ENCODE assay signal across 14 mouse cellular contexts in genomic region chr9:83564934-83565652, GRCm38 (mm10). TPM values are rescaled to one million over a fixed set of nuclear protein-coding genes. Genes with fewer than 3 reads are reported as not detected.
DNase-seq lines count a peak whose midpoint lies in the region; ATAC-seq and TF ChIP-seq lines count a peak whose summit lies in the region.
"Had no signal": no experiment of that assay in that cellular context is flagged by ENCODE, and none has a peak within 500 bp of the region (broad histone marks: within the 10 kb centered on the region; RNA-seq: fewer than 3 reads in every experiment).

No protein-coding gene starts in this region.

- peaks cover 43% of the 10 kb centered on the region for H3K4me1 ChIP-seq in heart, embryonic 15.5 days (replicated peaks)
- H3K4me1 ChIP-seq in lung, embryonic 15.5 days = peaks cover 50% of the 10 kb centered on the region
- peaks cover 44% of the 10 kb centered on the region for H3K4me1 ChIP-seq in embryonic facial prominence, embryonic 13.5 days
- H3K4me1 ChIP-seq in limb, embryonic 10.5 days = peaks cover 66% of the 10 kb centered on the region
- 0 out of 2 replicates have a peak, but pooled peaks cover 3% of the 10 kb centered on the region for H3K4me1 ChIP-seq in intestine, postnatal 0 days (replicated peaks; ENCODE audit: control insufficient read depth, insufficient read depth, low read length)

- 52% methylated on average over 13 of the region's 13 CpGs for WGBS in heart, embryonic 15.5 days
- WGBS in lung, embryonic 15.5 days = 48% methylated on average over 13 of the region's 13 CpGs
- 65% methylated on average over 13 of the region's 13 CpGs for WGBS in embryonic facial prominence, embryonic 13.5 days
- 61% methylated on average over 13 of the region's 13 CpGs for WGBS in limb, embryonic 10.5 days
- WGBS in intestine, postnatal 0 days = 63% methylated on average over 13 of the region's 13 CpGs

- H3K9ac ChIP-seq in heart, embryonic 15.5 days = no peak overlapping the region
- H3K9ac ChIP-seq in lung, embryonic 15.5 days = no peak overlapping the region
- H3K9ac ChIP-seq in embryonic facial prominence, embryonic 13.5 days = no peak overlapping the region
- H3K9ac ChIP-seq in intestine, postnatal 0 days (ENCODE audit: low read depth, low read length) = no peak overlapping the region
- H3K9ac ChIP-seq: liver, embryonic 12.5 days had no signal

- 0 out of 2 replicates have a peak, but pooled peaks have one; percentile 11 for ATAC-seq in heart, embryonic 15.5 days (replicated peaks; ENCODE audit: insufficient number of reproducible peaks, insufficient read depth, low FRiP score, low read depth)
- no peak for ATAC-seq in lung, embryonic 15.5 days (ENCODE audit: borderline replicate concordance, extremely low read depth, low FRiP score, low TSS enrichment)
- no peak for ATAC-seq in embryonic facial prominence, embryonic 13.5 days (ENCODE audit: insufficient number of reproducible peaks, insufficient read depth, low FRiP score, low TSS enrichment, low read depth)
- no peak for ATAC-seq in intestine, postnatal 0 days
- ATAC-seq: liver, embryonic 12.5 days had no signal

- H3K4me3 ChIP-seq in heart, embryonic 15.5 days = no peak overlapping the region
- no peak overlapping the region for H3K4me3 ChIP-seq in lung, embryonic 15.5 days
- H3K4me3 ChIP-seq in embryonic facial prominence, embryonic 13.5 days = no peak overlapping the region
- no peak overlapping the region for H3K4me3 ChIP-seq in limb, embryonic 10.5 days
- H3K4me3 ChIP-seq in intestine, postnatal 0 days (ENCODE audit: low read depth, low read length) = no peak overlapping the region
- H3K4me3 ChIP-seq: gastrocnemius, adult 2 months; layer of hippocampus, adult 2 months; liver, embryonic 12.5 days; myocyte had no signal

- no peak overlapping the region for H3K27ac ChIP-seq in heart, embryonic 15.5 days
- H3K27ac ChIP-seq in lung, embryonic 15.5 days = peak overlapping the region; percentile 1; the same call in 1 of the 2 replicates
- 0 out of 2 replicates have a peak overlapping the region, but pooled peaks have one; percentile 28 for H3K27ac ChIP-seq in embryonic facial prominence, embryonic 13.5 days
- 0 out of 2 replicates have a peak overlapping the region, but pooled peaks have one; percentile 20 for H3K27ac ChIP-seq in limb, embryonic 10.5 days
- H3K27ac ChIP-seq in intestine, postnatal 0 days (ENCODE audit: low read depth, low read length) = no peak overlapping the region
- H3K27ac ChIP-seq: gastrocnemius, adult 2 months; layer of hippocampus, adult 2 months; liver, embryonic 12.5 days had no signal

- H3K9me3 ChIP-seq in heart, embryonic 15.5 days (replicated peaks) = no peaks in the 10 kb centered on the region
- no peaks in the 10 kb centered on the region for H3K9me3 ChIP-seq in lung, embryonic 15.5 days
- H3K9me3 ChIP-seq in embryonic facial prominence, embryonic 13.5 days = no peaks in the 10 kb centered on the region
- H3K9me3 ChIP-seq in limb, embryonic 10.5 days (replicated peaks) = no peaks in the 10 kb centered on the region
- no peaks in the 10 kb centered on the region for H3K9me3 ChIP-seq in intestine, postnatal 0 days (ENCODE audit: control insufficient read depth)
- H3K9me3 ChIP-seq: liver, embryonic 12.5 days had no signal

- H3K27me3 ChIP-seq in heart, embryonic 15.5 days = no peaks in the 10 kb centered on the region
- no peaks in the 10 kb centered on the region for H3K27me3 ChIP-seq in lung, embryonic 15.5 days
- no peaks in the 10 kb centered on the region for H3K27me3 ChIP-seq in embryonic facial prominence, embryonic 13.5 days
- H3K27me3 ChIP-seq in limb, embryonic 10.5 days (ENCODE audit: low read depth, poor library complexity, severe bottlenecking) = no peaks in the 10 kb centered on the region
- no peaks in the 10 kb centered on the region for H3K27me3 ChIP-seq in intestine, postnatal 0 days (replicated peaks; ENCODE audit: control insufficient read depth, insufficient read depth, low read length)
- H3K27me3 ChIP-seq: liver, embryonic 12.5 days had no signal

- no peaks in the 10 kb centered on the region for H3K36me3 ChIP-seq in heart, embryonic 15.5 days
- H3K36me3 ChIP-seq in lung, embryonic 15.5 days = no peaks in the 10 kb centered on the region
- no peaks in the 10 kb centered on the region for H3K36me3 ChIP-seq in embryonic facial prominence, embryonic 13.5 days
- no peaks in the 10 kb centered on the region for H3K36me3 ChIP-seq in limb, embryonic 10.5 days
- no peaks in the 10 kb centered on the region for H3K36me3 ChIP-seq in intestine, postnatal 0 days (ENCODE audit: control insufficient read depth, insufficient read depth)
- H3K36me3 ChIP-seq: liver, embryonic 12.5 days had no signal

- no peak overlapping the region for H3K4me2 ChIP-seq in heart, embryonic 15.5 days
- H3K4me2 ChIP-seq in lung, embryonic 15.5 days = no peak overlapping the region
- H3K4me2 ChIP-seq in embryonic facial prominence, embryonic 13.5 days = no peak overlapping the region
- H3K4me2 ChIP-seq in intestine, postnatal 0 days (replicated peaks; ENCODE audit: low read depth) = no peak overlapping the region
- H3K4me2 ChIP-seq: liver, embryonic 12.5 days had no signal

- no peak for DNase-seq in heart, adult 8-10 months (ENCODE audit: low spot score)
- no peak for DNase-seq in lung, postnatal 4 days
- DNase-seq in limb, embryonic 10.5 days (ENCODE audit: low spot score) = no peak
- DNase-seq in adrenal gland, postnatal 10 days = no peak
- DNase-seq: cerebellum, adult 9-11 months; gastrocnemius, adult 2 months; thymus, postnatal 4 days had no signal

- TF ChIP-seq CTCF in intestine, postnatal 0 days (IDR thresholded peaks at IDR 0.05; ENCODE audit: low read depth) = no peak

RNA-seq across cellular contexts. Expression of gene Sh3bgrl2, which starts 17.0 kb away (rescaled TPM):
- 11.1 and 11.9 TPM in 2 replicates for polyA plus RNA-seq in heart, embryonic 15.5 days (2015; fragmentation: Nextera tagmentation; extraction: Ambion mirVana)
- 1 to 10 TPM; 3.8 to 8.4 (median 5.4) TPM for total RNA-seq in heart, adult 8-10 months (2022)
- polyA plus RNA-seq in lung, embryonic 15.5 days (2015; fragmentation: Nextera tagmentation; extraction: Ambion mirVana) = 41.3 and 47.2 TPM in 2 replicates
- 14.5 TPM in 2 replicates for polyA plus RNA-seq in embryonic facial prominence, embryonic 13.5 days (2015; fragmentation: Nextera tagmentation; extraction: Ambion mirVana)
- polyA plus RNA-seq in limb, embryonic 10.5 days (2016; fragmentation: Nextera tagmentation; extraction: Ambion mirVana) = 9.2 and 10.9 TPM in 2 replicates
- 19.1 and 21.7 TPM in 2 replicates for polyA plus RNA-seq in intestine, postnatal 0 days (2015; fragmentation: Nextera tagmentation; extraction: Ambion mirVana)
- 10 to 100 TPM; 18.4 to 22.7 TPM for total RNA-seq in adrenal gland, postnatal 10 days (2021)

Comparison
In these comparisons a context has a peak if more than half of its experiments do, and no peak if none do; other contexts are left out.
1. H3K27ac ChIP-seq: peak in lung, embryonic 15.5 days (single experiment), embryonic facial prominence, embryonic 13.5 days (single experiment) and limb, embryonic 10.5 days (single experiment); none in heart, embryonic 15.5 days (single experiment) and intestine, postnatal 0 days (single experiment).